Mouse (Mus musculus): ENCODE measurements around the gene Rgs10. TPM values are rescaled to one million over a fixed set of nuclear protein-coding genes. Genes with fewer than 3 reads are reported as not detected.

Gene Rgs10
- total and polyA plus RNA-seq, 3 experiments, result 5.0 to 14.3 (median 9.8) TPM

- H3K27ac ChIP-seq, result no peak overlapping the region
- no peak for DNase-seq
- no peaks in the 10 kb centered on the region for H3K27me3 ChIP-seq (ENCODE audit: control insufficient read depth, insufficient read depth, low read length)
- H3K36me3 ChIP-seq (ENCODE audit: control insufficient read depth, insufficient read depth, low read length), result no peaks in the 10 kb centered on the region
- H3K4me1 ChIP-seq (ENCODE audit: control insufficient read depth, insufficient read depth, low read length), result peaks cover 2% of the 10 kb centered on the region
- no peak overlapping the region for H3K9ac ChIP-seq (ENCODE audit: low read depth, low read length)
- intact Hi-C loops (cut with DNase I), result loop anchor here (10.0 kb wide), 1 partner anchor 354 kb away; no protein-coding TSS in a partner anchor
- no peak overlapping the region for H3K4me3 ChIP-seq
- H3K79me2 ChIP-seq (replicated peaks; ENCODE audit: control insufficient read depth, insufficient read depth, low read length), result no peaks in the 10 kb centered on the region
- WGBS, result 67% methylated on average over 4 of the region's 5 CpGs
- TF ChIP-seq CTCF (IDR thresholded peaks at IDR 0.05) (no peak), EP300 (IDR thresholded peaks at IDR 0.05; ENCODE audit: insufficient read depth, low read depth, low read length) (no peak), POLR2A (IDR thresholded peaks at IDR 0.05; ENCODE audit: insufficient read depth, low read depth, low read length) (no peak)
These were observed 67.4 kb downstream of the Rgs10 start for GRCm38 (mm10) chr7:128351176-128351575.

GRCm38 (mm10) chr7:128350316-128350715 lies 68.2 kb downstream of the Rgs10 start:
- intact Hi-C loops (cut with DNase I), result loop anchor here (10.0 kb wide), 1 partner anchor 354 kb away; no protein-coding TSS in a partner anchor
- peak in 1 of 2 experiments; percentile 4 for DNase-seq
- no peak overlapping the region for H3K27ac ChIP-seq
- no peaks in the 10 kb centered on the region for H3K79me2 ChIP-seq (replicated peaks; ENCODE audit: control insufficient read depth, insufficient read depth, low read length)
- TF ChIP-seq CTCF (IDR thresholded peaks at IDR 0.05) (no peak), POLR2A (IDR thresholded peaks at IDR 0.05; ENCODE audit: insufficient read depth, low read depth, low read length) (no peak), EP300 (IDR thresholded peaks at IDR 0.05; ENCODE audit: insufficient read depth, low read depth, low read length) (no peak)
- no peaks in the 10 kb centered on the region for H3K36me3 ChIP-seq (ENCODE audit: control insufficient read depth, insufficient read depth, low read length)
- H3K9ac ChIP-seq (ENCODE audit: low read depth, low read length), result no peak overlapping the region
- no peak overlapping the region for H3K4me3 ChIP-seq
- peaks cover 2% of the 10 kb centered on the region for H3K4me1 ChIP-seq (ENCODE audit: control insufficient read depth, insufficient read depth, low read length)
- H3K27me3 ChIP-seq (ENCODE audit: control insufficient read depth, insufficient read depth, low read length), result no peaks in the 10 kb centered on the region
- WGBS, result 74% methylated on average over 7 of the region's 7 CpGs

GRCm38 (mm10) chr7:128349751-128350150 lies 68.8 kb downstream of the Rgs10 start:
- no peak for DNase-seq
- Histone ChIP-seq H3K9ac (ENCODE audit: low read depth, low read length) (no peak overlapping the region), H3K4me1 (ENCODE audit: control insufficient read depth, insufficient read depth, low read length) (peaks cover 2% of the 10 kb centered on the region), H3K79me2 (replicated peaks; ENCODE audit: control insufficient read depth, insufficient read depth, low read length) (no peaks in the 10 kb centered on the region), H3K27me3 (ENCODE audit: control insufficient read depth, insufficient read depth, low read length) (no peaks in the 10 kb centered on the region), H3K36me3 (ENCODE audit: control insufficient read depth, insufficient read depth, low read length) (no peaks in the 10 kb centered on the region), H3K4me3 (no peak overlapping the region), H3K27ac (no peak overlapping the region)
- TF ChIP-seq POLR2A (IDR thresholded peaks at IDR 0.05; ENCODE audit: insufficient read depth, low read depth, low read length), result no peak
- no peak for TF ChIP-seq CTCF (IDR thresholded peaks at IDR 0.05)
- no peak for TF ChIP-seq EP300 (IDR thresholded peaks at IDR 0.05; ENCODE audit: insufficient read depth, low read depth, low read length)
- 91% methylated on average over 4 of the region's 4 CpGs for WGBS
- intact Hi-C loops (cut with DNase I), result loop anchor here (10.0 kb wide), 1 partner anchor 355 kb away; no protein-coding TSS in a partner anchor

GRCm38 (mm10) chr7:128348608-128349007 lies 70.0 kb downstream of the Rgs10 start:
- no peaks in the 10 kb centered on the region for H3K79me2 ChIP-seq (replicated peaks; ENCODE audit: control insufficient read depth, insufficient read depth, low read length)
- intact Hi-C loops (cut with DNase I), result no loop called here
- no peaks in the 10 kb centered on the region for H3K36me3 ChIP-seq (ENCODE audit: control insufficient read depth, insufficient read depth, low read length)
- peaks cover 2% of the 10 kb centered on the region for H3K4me1 ChIP-seq (ENCODE audit: control insufficient read depth, insufficient read depth, low read length)
- DNase-seq, result peak; percentile 48 to 56
- no peak overlapping the region for H3K9ac ChIP-seq (ENCODE audit: low read depth, low read length)
- 7% methylated on average over 1 of the region's 1 CpGs for WGBS
- no peak for TF ChIP-seq EP300 (IDR thresholded peaks at IDR 0.05; ENCODE audit: insufficient read depth, low read depth, low read length)
- TF ChIP-seq CTCF (IDR thresholded peaks at IDR 0.05), result peak; percentile 25; the same call in 1 of the 2 replicates
- TF ChIP-seq POLR2A (IDR thresholded peaks at IDR 0.05; ENCODE audit: insufficient read depth, low read depth, low read length), result no peak
- H3K27me3 ChIP-seq (ENCODE audit: control insufficient read depth, insufficient read depth, low read length), result no peaks in the 10 kb centered on the region
- H3K4me3 ChIP-seq, result no peak overlapping the region
- H3K27ac ChIP-seq, result no peak overlapping the region

- WGBS, result 69% methylated on average over 8 of the region's 8 CpGs
- intact Hi-C loops (cut with DNase I), result no loop called here
These were observed 71.6 kb downstream of the Rgs10 start for GRCm38 (mm10) chr7:128346991-128347390.

GRCm38 (mm10) chr7:128346522-128346921 lies 72.0 kb downstream of the Rgs10 start:
- no peak overlapping the region for H3K27ac ChIP-seq
- peaks cover 2% of the 10 kb centered on the region for H3K4me1 ChIP-seq (ENCODE audit: control insufficient read depth, insufficient read depth, low read length)
- intact Hi-C loops (cut with DNase I), result no loop called here
- DNase-seq, result no peak
- 47% methylated on average over 2 of the region's 2 CpGs for WGBS
- H3K79me2 ChIP-seq (replicated peaks; ENCODE audit: control insufficient read depth, insufficient read depth, low read length), result no peaks in the 10 kb centered on the region
- no peaks in the 10 kb centered on the region for H3K27me3 ChIP-seq (ENCODE audit: control insufficient read depth, insufficient read depth, low read length)
- H3K4me3 ChIP-seq, result no peak overlapping the region
- TF ChIP-seq CTCF (IDR thresholded peaks at IDR 0.05) (no peak), EP300 (IDR thresholded peaks at IDR 0.05; ENCODE audit: insufficient read depth, low read depth, low read length) (no peak), POLR2A (IDR thresholded peaks at IDR 0.05; ENCODE audit: insufficient read depth, low read depth, low read length) (no peak)
- H3K36me3 ChIP-seq (ENCODE audit: control insufficient read depth, insufficient read depth, low read length), result no peaks in the 10 kb centered on the region
- no peak overlapping the region for H3K9ac ChIP-seq (ENCODE audit: low read depth, low read length)

More at GRCm38 (mm10) chr7:128346991-128347390, 71.6 kb downstream of the Rgs10 start:
- peak in 1 of 2 experiments; percentile 11 for DNase-seq
- no peak overlapping the region for H3K4me3 ChIP-seq
- H3K4me1 ChIP-seq (ENCODE audit: control insufficient read depth, insufficient read depth, low read length), result peaks cover 2% of the 10 kb centered on the region
- H3K36me3 ChIP-seq (ENCODE audit: control insufficient read depth, insufficient read depth, low read length), result no peaks in the 10 kb centered on the region
- TF ChIP-seq POLR2A (IDR thresholded peaks at IDR 0.05; ENCODE audit: insufficient read depth, low read depth, low read length) (no peak), EP300 (IDR thresholded peaks at IDR 0.05; ENCODE audit: insufficient read depth, low read depth, low read length) (no peak), CTCF (IDR thresholded peaks at IDR 0.05) (no peak)
- no peak overlapping the region for H3K9ac ChIP-seq (ENCODE audit: low read depth, low read length)
- H3K27ac ChIP-seq, result no peak overlapping the region
- no peaks in the 10 kb centered on the region for H3K79me2 ChIP-seq (replicated peaks; ENCODE audit: control insufficient read depth, insufficient read depth, low read length)
- no peaks in the 10 kb centered on the region for H3K27me3 ChIP-seq (ENCODE audit: control insufficient read depth, insufficient read depth, low read length)

Measured in heart, adult 2 months (tissue).